Mouse (Mus musculus) limb, embryonic 14.5 days (tissue): ENCODE measurements around the gene Ap2a1. TPM values are rescaled to one million over a fixed set of nuclear protein-coding genes. Genes with fewer than 3 reads are reported as not detected.
"Not testable (repeated sequence)": the region's sequence is repeated elsewhere in the genome, so short reads cannot be mapped to it uniquely, and the experiment has no call there.

Source experiments
- ATAC-seq: fragments of 200-750 bp; cut with Nextera tagmentation; 2 replicates; pipeline ENCODE4 v1.8.0; 2017; ENCODE audit warnings: low read depth, moderate number of reproducible peaks, moderate TSS enrichment; ENCODE audit not compliant: low FRiP score
- DNase-seq: peaks from one replicate; pipeline ENCODE4 v3.0.0-alpha.2; 2015; ENCODE audit warnings: low spot score
- H3K27ac ChIP-seq: fragments of 300-500 bp; sonication (generic); replicated peaks from 2 replicates; pipeline ENCODE4 v1.5.1; 2014; ENCODE audit warnings: low read depth, mild to moderate bottlenecking, low read length, moderate library complexity, mixed read lengths
- H3K27me3 ChIP-seq: fragments of 300-500 bp; sonication (generic); 2 replicates; pipeline ENCODE4 v1.6.1; 2014; ENCODE audit warnings: low read length, mixed read lengths; ENCODE audit not compliant: control insufficient read depth, insufficient read depth
- H3K36me3 ChIP-seq: fragments of 300-500 bp; sonication (generic); 2 replicates; pipeline ENCODE4 v1.6.1; 2014; ENCODE audit warnings: mild to moderate bottlenecking, low read length, moderate library complexity, mixed read lengths; ENCODE audit not compliant: control insufficient read depth, insufficient read depth
- H3K4me1 ChIP-seq: fragments of 300-500 bp; sonication (generic); 2 replicates; pipeline ENCODE4 v1.6.1; 2014; ENCODE audit warnings: antibody characterized with exemption, low read length, mixed read lengths; ENCODE audit not compliant: control insufficient read depth, insufficient read depth
- H3K4me2 ChIP-seq: fragments of 300-500 bp; sonication (generic); replicated peaks from 2 replicates; pipeline ENCODE4 v1.6.1; 2014; ENCODE audit warnings: low read depth, mild to moderate bottlenecking, low read length, moderate library complexity; ENCODE audit not compliant: severe bottlenecking
- H3K4me3 ChIP-seq: fragments of 300-500 bp; sonication (generic); replicated peaks from 2 replicates; pipeline ENCODE4 v1.5.1; 2014; ENCODE audit warnings: low read length
- H3K9ac ChIP-seq: fragments of 300-500 bp; sonication (generic); 2 replicates; pipeline ENCODE4 v1.6.1; 2014; ENCODE audit warnings: mild to moderate bottlenecking, low read depth, low read length, moderate library complexity; ENCODE audit not compliant: severe bottlenecking
- H3K9me3 ChIP-seq: fragments of 300-500 bp; sonication (generic); 2 replicates; pipeline ENCODE4 v1.6.1; 2016; ENCODE audit warnings: low read length; ENCODE audit not compliant: control insufficient read depth
- POLR2A ChIP-seq: fragments of 200-500 bp; IDR thresholded peaks from 2 replicates; pipeline ENCODE4 v1.8.0; 2012; ENCODE audit warnings: inconsistent platforms, mild to moderate bottlenecking, moderate library complexity, borderline replicate concordance; ENCODE audit not compliant: insufficient read depth, insufficient read length; ENCODE audit errors: extremely low read depth
- WGBS: fragments of 180-500 bp; shearing (Covaris S2); extraction: QIAGEN DNeasy Blood & Tissue Kit; methylation state at CpG from one replicate; pipeline ENCODE4 v1.1.7; 2014; 5-methylcytosine and 5-hydroxymethylcytosine counted together
- polyA plus RNA-seq, 2 experiments: library from polyadenylated mRNA; depleted of rRNA in 1 of 2; stranded (reverse) in 1 of 2; unstranded in 1 of 2; fragments of >200 nt; fragmentation: Nextera tagmentation in 1 of 2; extraction: Ambion mirVana in 1 of 2; gene quantifications; 2 replicates each; pipeline versions ENCODE4 v1.2.1 to v1.2.3; 2012 to 2014

Ap2a1 gene
- polyA plus RNA-seq, 2 experiments: 75.7 to 113 TPM

- no peaks in the 10 kb centered on the region for H3K9me3 ChIP-seq
- H3K36me3 ChIP-seq: peaks cover 93% of the 10 kb centered on the region
- no peak overlapping the region for H3K4me2 ChIP-seq
- H3K9ac ChIP-seq: no peak overlapping the region
- 95% methylated on average over 3 of the region's 3 CpGs for WGBS
- no peak for TF ChIP-seq POLR2A
- no peak for DNase-seq
- H3K4me1 ChIP-seq: no peaks in the 10 kb centered on the region
- no peaks in the 10 kb centered on the region for H3K27me3 ChIP-seq
- ATAC-seq: no peak
- no peak overlapping the region for H3K27ac ChIP-seq
- H3K4me3 ChIP-seq: no peak overlapping the region
Observed at GRCm38 (mm10) chr7:44883036-44883435, 46.3 kb downstream of the Ap2a1 start.

GRCm38 (mm10) chr7:44877833-44878232, 51.5 kb downstream of the Ap2a1 start:
- ATAC-seq (no peak), DNase-seq (no peak)
- Histone ChIP-seq H3K4me1 (no peaks in the 10 kb centered on the region), H3K4me3 (no peak overlapping the region), H3K9ac (no peak overlapping the region), H3K36me3 (peaks cover 73% of the 10 kb centered on the region), H3K27ac (no peak overlapping the region), H3K27me3 (no peaks in the 10 kb centered on the region), H3K4me2 (no peak overlapping the region), H3K9me3 (no peaks in the 10 kb centered on the region)
- TF ChIP-seq POLR2A: no peak
- 88% methylated on average over 14 of the region's 14 CpGs for WGBS

DNA sequence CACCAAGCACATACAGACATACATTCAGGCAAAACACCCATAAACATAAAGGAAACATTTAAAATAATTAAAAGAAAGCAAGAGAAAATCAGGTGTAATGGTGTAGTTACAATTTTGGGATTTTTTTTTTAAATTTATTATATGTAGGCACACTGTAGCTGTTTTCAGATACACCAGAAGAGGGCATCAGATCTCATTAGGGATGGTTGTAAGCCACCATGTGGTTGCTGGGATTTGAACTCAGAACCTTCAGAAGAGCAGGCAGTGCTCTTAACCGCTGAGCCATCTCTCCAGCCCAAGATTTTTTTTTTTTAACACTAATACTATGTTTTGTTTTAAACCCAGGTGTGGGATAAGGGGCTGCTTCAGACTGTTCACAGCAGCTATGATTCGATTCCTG, 57.5 kb downstream of the Ap2a1 start:
- not testable (repeated sequence) for H3K4me2 ChIP-seq, H3K27ac ChIP-seq, H3K9me3 ChIP-seq, H3K9ac ChIP-seq, H3K4me3 ChIP-seq, H3K27me3 ChIP-seq, ATAC-seq, DNase-seq
- Histone ChIP-seq H3K4me1 (peaks cover 23% of the 10 kb centered on the region), H3K36me3 (peaks cover 16% of the 10 kb centered on the region)
- WGBS: 87% methylated on average over 2 of the region's 2 CpGs

DNA sequence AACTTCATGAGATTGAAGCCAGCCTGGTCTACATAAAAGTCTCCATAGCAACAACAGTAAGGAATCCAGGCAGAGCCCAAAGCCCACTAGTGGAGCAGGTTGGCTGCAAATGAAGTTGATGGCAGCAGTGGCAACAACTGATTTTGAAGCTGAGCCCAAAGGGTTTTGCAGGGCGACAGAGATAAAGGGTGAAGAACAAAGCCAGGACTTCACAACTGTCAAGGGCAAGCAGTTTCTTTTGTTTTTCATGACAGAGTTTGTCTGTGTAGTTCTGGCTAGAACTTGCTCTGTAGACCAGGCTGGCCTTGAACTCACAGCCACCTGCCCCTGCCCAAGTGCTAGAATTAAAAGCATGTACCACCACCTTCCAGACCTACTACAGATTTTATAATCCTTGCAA, 58.1 kb downstream of the Ap2a1 start:
- no peak for ATAC-seq
- WGBS: 82% methylated on average over 1 of the region's 1 CpGs
- peaks cover 29% of the 10 kb centered on the region for H3K4me1 ChIP-seq
- no peak overlapping the region for H3K4me3 ChIP-seq
- TF ChIP-seq POLR2A: no peak
- no peak overlapping the region for H3K4me2 ChIP-seq
- H3K9me3 ChIP-seq: no peaks in the 10 kb centered on the region
- no peak for DNase-seq
- H3K9ac ChIP-seq: no peak overlapping the region
- H3K27ac ChIP-seq: no peak overlapping the region
- no peaks in the 10 kb centered on the region for H3K27me3 ChIP-seq
- peaks cover 16% of the 10 kb centered on the region for H3K36me3 ChIP-seq

DNA sequence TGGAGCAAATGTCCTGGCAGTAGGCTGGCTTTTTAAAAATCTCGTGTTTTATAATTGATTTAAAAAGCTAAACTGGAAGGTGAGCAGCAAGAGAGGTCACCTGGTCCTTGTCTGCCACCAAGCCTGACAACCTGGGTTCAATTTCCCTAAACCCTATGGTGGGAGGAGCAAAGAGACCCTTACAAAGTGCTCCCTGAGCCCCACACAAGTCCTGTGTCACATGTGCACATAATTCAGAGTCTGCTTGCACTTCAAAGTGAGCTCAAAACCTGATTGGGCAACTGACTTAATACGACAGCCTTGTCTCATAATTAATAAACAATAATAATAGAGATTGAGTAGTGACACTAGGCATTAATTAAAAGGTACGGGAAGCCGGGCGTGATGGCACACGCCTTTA, 58.7 kb downstream of the Ap2a1 start:
- Histone ChIP-seq H3K9ac (peak overlapping the region; percentile 100; the same call in 1 of the 2 replicates), H3K27me3 (no peaks in the 10 kb centered on the region), H3K4me3 (peak overlapping the region; percentile 98), H3K4me1 (peaks cover 35% of the 10 kb centered on the region), H3K4me2 (peak overlapping the region; percentile 94), H3K9me3 (no peaks in the 10 kb centered on the region), H3K27ac (peak overlapping the region; percentile 100), H3K36me3 (peaks cover 16% of the 10 kb centered on the region)
- ATAC-seq (no peak), DNase-seq (no peak)
- WGBS: 67% methylated on average over 6 of the region's 6 CpGs
- no peak for TF ChIP-seq POLR2A
